Mouse (Mus musculus): ENCODE data around the gene Uqcrc1. TPM values are rescaled to one million over a fixed set of nuclear protein-coding genes. Genes with fewer than 3 reads are reported as not detected.

Gene Uqcrc1
- polyA plus RNA-seq, 1 experiment from 2014 or later = 485 TPM

GRCm38 (mm10) chr9:108945111-108945510, 8.7 kb downstream of the Uqcrc1 start:
- Histone ChIP-seq H3K4me3 (ENCODE audit: low read depth, low read length) (no peak overlapping the region), H3K27me3 (ENCODE audit: control insufficient read depth, insufficient read depth, low read length) (no peaks in the 10 kb centered on the region), H3K4me2 (ENCODE audit: low read depth, severe bottlenecking) (no peak overlapping the region), H3K4me1 (ENCODE audit: control insufficient read depth, insufficient read depth, low read length) (peaks cover 20% of the 10 kb centered on the region), H3K9ac (ENCODE audit: low read length) (no peak overlapping the region), H3K27ac (replicated peaks; ENCODE audit: low read depth, low read length) (no peak overlapping the region), H3K9me3 (ENCODE audit: control insufficient read depth, low read length) (no peaks in the 10 kb centered on the region), H3K36me3 (ENCODE audit: control insufficient read depth, insufficient read depth, low read length) (peaks cover 35% of the 10 kb centered on the region)
- DNase-seq (ENCODE audit: low spot score) (no peak), ATAC-seq (ENCODE audit: insufficient number of reproducible peaks, low FRiP score, low TSS enrichment, low read depth) (no peak)
- 87% methylated on average over 9 of the region's 9 CpGs for WGBS

GRCm38 (mm10) chr9:108945608-108946007, 9.2 kb downstream of the Uqcrc1 start:
- DNase-seq (ENCODE audit: low spot score) (no peak), ATAC-seq (ENCODE audit: insufficient number of reproducible peaks, low FRiP score, low TSS enrichment, low read depth) (no peak)
- H3K36me3 ChIP-seq (ENCODE audit: control insufficient read depth, insufficient read depth, low read length) = peaks cover 35% of the 10 kb centered on the region
- no peak overlapping the region for H3K4me2 ChIP-seq (ENCODE audit: low read depth, severe bottlenecking)
- no peaks in the 10 kb centered on the region for H3K9me3 ChIP-seq (ENCODE audit: control insufficient read depth, low read length)
- H3K9ac ChIP-seq (ENCODE audit: low read length) = no peak overlapping the region
- no peak overlapping the region for H3K27ac ChIP-seq (replicated peaks; ENCODE audit: low read depth, low read length)
- no peaks in the 10 kb centered on the region for H3K27me3 ChIP-seq (ENCODE audit: control insufficient read depth, insufficient read depth, low read length)
- 92% methylated on average over 5 of the region's 5 CpGs for WGBS
- H3K4me1 ChIP-seq (ENCODE audit: control insufficient read depth, insufficient read depth, low read length) = peaks cover 23% of the 10 kb centered on the region
- H3K4me3 ChIP-seq (ENCODE audit: low read depth, low read length) = no peak overlapping the region

GRCm38 (mm10) chr9:108949231-108949966, 13.0 kb downstream of the Uqcrc1 start:
- Histone ChIP-seq H3K4me3 (ENCODE audit: low read depth, low read length) (no peak overlapping the region), H3K36me3 (ENCODE audit: control insufficient read depth, insufficient read depth, low read length) (peaks cover 25% of the 10 kb centered on the region), H3K4me2 (ENCODE audit: low read depth, severe bottlenecking) (peak overlapping the region; percentile 11; the same call in 1 of the 2 replicates), H3K4me1 (ENCODE audit: control insufficient read depth, insufficient read depth, low read length) (peaks cover 26% of the 10 kb centered on the region), H3K9ac (ENCODE audit: low read length) (no peak overlapping the region), H3K27me3 (ENCODE audit: control insufficient read depth, insufficient read depth, low read length) (peaks cover 12% of the 10 kb centered on the region), H3K9me3 (ENCODE audit: control insufficient read depth, low read length) (no peaks in the 10 kb centered on the region), H3K27ac (replicated peaks; ENCODE audit: low read depth, low read length) (peak overlapping the region; percentile 79)
- 31% methylated on average over 13 of the region's 13 CpGs for WGBS
- peak; percentile 78 for DNase-seq (ENCODE audit: low spot score)
- ATAC-seq (ENCODE audit: insufficient number of reproducible peaks, low FRiP score, low TSS enrichment, low read depth) = peak; percentile 66

GRCm38 (mm10) chr9:108949967-108950728, 13.7 kb downstream of the Uqcrc1 start:
- Histone ChIP-seq H3K27ac (replicated peaks; ENCODE audit: low read depth, low read length) (peak overlapping the region; percentile 79), H3K9me3 (ENCODE audit: control insufficient read depth, low read length) (no peaks in the 10 kb centered on the region), H3K4me2 (ENCODE audit: low read depth, severe bottlenecking) (no peak overlapping the region), H3K9ac (ENCODE audit: low read length) (no peak overlapping the region), H3K4me3 (ENCODE audit: low read depth, low read length) (no peak overlapping the region), H3K27me3 (ENCODE audit: control insufficient read depth, insufficient read depth, low read length) (peaks cover 14% of the 10 kb centered on the region), H3K36me3 (ENCODE audit: control insufficient read depth, insufficient read depth, low read length) (peaks cover 21% of the 10 kb centered on the region), H3K4me1 (ENCODE audit: control insufficient read depth, insufficient read depth, low read length) (peaks cover 26% of the 10 kb centered on the region)
- 73% methylated on average over 9 of the region's 9 CpGs for WGBS
- ATAC-seq (ENCODE audit: insufficient number of reproducible peaks, low FRiP score, low TSS enrichment, low read depth) = no peak
- no peak for DNase-seq (ENCODE audit: low spot score)

GRCm38 (mm10) chr9:108953081-108953636, 16.7 kb downstream of the Uqcrc1 start, which contains the start of gene Col7a1:
Gene Col7a1 (plus strand): TSS chr9:108953586.
- Histone ChIP-seq H3K9ac (ENCODE audit: low read length) (peak within 1 kb of the TSS; percentile 47; the same call in 1 of the 2 replicates), H3K4me2 (ENCODE audit: low read depth, severe bottlenecking) (peak within 1 kb of the TSS; percentile 40), H3K4me3 (ENCODE audit: low read depth, low read length) (no peak within 1 kb of the TSS), H3K27ac (replicated peaks; ENCODE audit: low read depth, low read length) (no peak within 1 kb of the TSS), H3K9me3 (ENCODE audit: control insufficient read depth, low read length) (no peaks in the 10 kb centered on the region), H3K27me3 (ENCODE audit: control insufficient read depth, insufficient read depth, low read length) (peaks cover 14% of the 10 kb centered on the region), H3K4me1 (ENCODE audit: control insufficient read depth, insufficient read depth, low read length) (peaks cover 23% of the 10 kb centered on the region), H3K36me3 (ENCODE audit: control insufficient read depth, insufficient read depth, low read length) (peaks cover 6% of the 10 kb centered on the region; the same call in 1 of the 2 replicates)
- DNase-seq (ENCODE audit: low spot score) = peak; percentile 32
- no peak for ATAC-seq (ENCODE audit: insufficient number of reproducible peaks, low FRiP score, low TSS enrichment, low read depth)
- 11% methylated on average over 15 of the region's 15 CpGs for WGBS

- Histone ChIP-seq H3K27ac (replicated peaks; ENCODE audit: low read depth, low read length) (no peak overlapping the region), H3K4me2 (ENCODE audit: low read depth, severe bottlenecking) (no peak overlapping the region), H3K36me3 (ENCODE audit: control insufficient read depth, insufficient read depth, low read length) (no peaks in the 10 kb centered on the region), H3K9ac (ENCODE audit: low read length) (no peak overlapping the region), H3K9me3 (ENCODE audit: control insufficient read depth, low read length) (no peaks in the 10 kb centered on the region), H3K4me1 (ENCODE audit: control insufficient read depth, insufficient read depth, low read length) (peaks cover 5% of the 10 kb centered on the region; the same call in 1 of the 2 replicates), H3K27me3 (ENCODE audit: control insufficient read depth, insufficient read depth, low read length) (peaks cover 14% of the 10 kb centered on the region), H3K4me3 (ENCODE audit: low read depth, low read length) (no peak overlapping the region)
- ATAC-seq (ENCODE audit: insufficient number of reproducible peaks, low FRiP score, low TSS enrichment, low read depth) = no peak
- no peak for DNase-seq (ENCODE audit: low spot score)
- WGBS = 95% methylated on average over 11 of the region's 11 CpGs
Observed at GRCm38 (mm10) chr9:108955241-108955640, 18.8 kb downstream of the Uqcrc1 start.

- Histone ChIP-seq H3K9ac (ENCODE audit: low read length) (no peak overlapping the region), H3K9me3 (ENCODE audit: control insufficient read depth, low read length) (no peaks in the 10 kb centered on the region), H3K36me3 (ENCODE audit: control insufficient read depth, insufficient read depth, low read length) (no peaks in the 10 kb centered on the region), H3K27ac (replicated peaks; ENCODE audit: low read depth, low read length) (no peak overlapping the region), H3K4me1 (ENCODE audit: control insufficient read depth, insufficient read depth, low read length) (0 out of 2 replicates have a peak, but pooled peaks cover 3% of the 10 kb centered on the region), H3K4me2 (ENCODE audit: low read depth, severe bottlenecking) (no peak overlapping the region), H3K4me3 (ENCODE audit: low read depth, low read length) (no peak overlapping the region), H3K27me3 (ENCODE audit: control insufficient read depth, insufficient read depth, low read length) (peaks cover 14% of the 10 kb centered on the region)
- no peak for DNase-seq (ENCODE audit: low spot score)
- WGBS = 87% methylated on average over 11 of the region's 11 CpGs
- no peak for ATAC-seq (ENCODE audit: insufficient number of reproducible peaks, low FRiP score, low TSS enrichment, low read depth)
Observed at GRCm38 (mm10) chr9:108955846-108956245, 19.4 kb downstream of the Uqcrc1 start.

GRCm38 (mm10) chr9:108963577-108963976, 27.1 kb downstream of the Uqcrc1 start:
- H3K27ac ChIP-seq (replicated peaks; ENCODE audit: low read depth, low read length) = no peak overlapping the region
- no peak overlapping the region for H3K9ac ChIP-seq (ENCODE audit: low read length)
- H3K9me3 ChIP-seq (ENCODE audit: control insufficient read depth, low read length) = no peaks in the 10 kb centered on the region
- no peak for DNase-seq (ENCODE audit: low spot score)
- no peak overlapping the region for H3K4me3 ChIP-seq (ENCODE audit: low read depth, low read length)
- H3K36me3 ChIP-seq (ENCODE audit: control insufficient read depth, insufficient read depth, low read length) = no peaks in the 10 kb centered on the region
- 78% methylated on average over 3 of the region's 3 CpGs for WGBS
- no peaks in the 10 kb centered on the region for H3K27me3 ChIP-seq (ENCODE audit: control insufficient read depth, insufficient read depth, low read length)
- no peaks in the 10 kb centered on the region for H3K4me1 ChIP-seq (ENCODE audit: control insufficient read depth, insufficient read depth, low read length)
- H3K4me2 ChIP-seq (ENCODE audit: low read depth, severe bottlenecking) = no peak overlapping the region
- ATAC-seq (ENCODE audit: insufficient number of reproducible peaks, low FRiP score, low TSS enrichment, low read depth) = no peak
